Mouse (Mus musculus) midbrain, embryonic 14.5 days (tissue): ENCODE measurements at regions not wholly inside any gene's neighbourhood (a gene's known extent, or its start where the extent isn't known, plus 50 kb on each side); places are given as distances from the start of the nearest gene placed in this dataset.

Experiments
- ATAC-seq: fragments of 200-750 bp; cut with Nextera tagmentation; 2 replicates; pipeline ENCODE4 v1.8.0; 2017; ENCODE audit warnings: moderate number of reproducible peaks, moderate library complexity; ENCODE audit not compliant: low FRiP score, low TSS enrichment
- DNase-seq: peaks from one replicate; pipeline ENCODE4 v3.0.0-alpha.2; 2015
- H3K27ac ChIP-seq: fragments of 300-500 bp; sonication (generic); replicated peaks from 2 replicates; pipeline ENCODE4 v1.5.1; 2014; ENCODE audit warnings: mild to moderate bottlenecking, low read depth, low read length, moderate library complexity
- H3K27me3 ChIP-seq: fragments of 300-500 bp; sonication (generic); 2 replicates; pipeline ENCODE4 v1.6.1; 2014; ENCODE audit warnings: low read length, control low read depth, mixed read lengths; ENCODE audit not compliant: control insufficient read depth, insufficient read depth
- H3K36me3 ChIP-seq: fragments of 300-500 bp; sonication (generic); 2 replicates; pipeline ENCODE4 v1.6.1; 2014; ENCODE audit warnings: low read length, control low read depth; ENCODE audit not compliant: control insufficient read depth, insufficient read depth
- H3K4me1 ChIP-seq: fragments of 300-500 bp; sonication (generic); 2 replicates; pipeline ENCODE4 v1.6.1; 2014; ENCODE audit warnings: mild to moderate bottlenecking, antibody characterized with exemption, low read length, control low read depth; ENCODE audit not compliant: control insufficient read depth, insufficient read depth
- H3K4me2 ChIP-seq: fragments of 300-500 bp; sonication (generic); 2 replicates; pipeline ENCODE4 v1.6.1; 2014; ENCODE audit warnings: mild to moderate bottlenecking, low read length, moderate library complexity
- H3K4me3 ChIP-seq: fragments of 300-500 bp; sonication (generic); replicated peaks from 2 replicates; pipeline ENCODE4 v1.5.1; 2014; ENCODE audit warnings: low read depth, low read length
- H3K9ac ChIP-seq: fragments of 300-500 bp; sonication (generic); replicated peaks from 2 replicates; pipeline ENCODE4 v1.6.1; 2014; ENCODE audit warnings: mild to moderate bottlenecking, low read length, moderate library complexity
- H3K9me3 ChIP-seq: fragments of 300-500 bp; sonication (generic); 2 replicates; pipeline ENCODE4 v1.6.1; 2016; ENCODE audit warnings: low read length, control low read depth, mixed read lengths; ENCODE audit not compliant: control insufficient read depth
- WGBS: fragments of 180-500 bp; shearing (Covaris S2); extraction: QIAGEN DNeasy Blood & Tissue Kit; methylation state at CpG from one replicate; pipeline ENCODE4 v1.1.7; 2014; 5-methylcytosine and 5-hydroxymethylcytosine counted together

DNA sequence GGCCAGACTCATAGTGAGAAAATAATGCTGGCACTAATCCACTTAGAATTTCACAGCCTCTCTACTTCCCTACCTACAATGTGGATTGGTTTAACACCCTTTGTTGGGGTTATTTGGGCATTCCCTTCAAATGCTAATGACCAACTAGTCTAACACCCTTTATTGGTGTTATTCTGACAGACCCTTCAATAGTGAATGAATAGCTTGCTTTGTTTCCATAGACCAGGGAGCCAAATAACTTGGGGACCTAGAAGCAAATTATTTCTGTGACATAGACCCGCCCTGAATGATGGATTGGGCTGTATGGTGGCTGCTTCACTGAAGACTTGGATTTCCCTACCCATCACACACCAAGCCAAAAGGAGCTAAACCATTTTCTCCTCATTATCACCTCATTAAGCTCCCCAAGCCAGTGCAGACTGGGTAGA lies 449.3 kb upstream of the BC052040 start:
- WGBS, result 3% methylated on average over 1 of the region's 1 CpGs
- ATAC-seq (peak; percentile 67; the same call in 1 of the 2 replicates), DNase-seq (peak; percentile 36)
- no peak overlapping the region for H3K9ac ChIP-seq
- H3K9me3 ChIP-seq, result no peaks in the 10 kb centered on the region
- no peak overlapping the region for H3K27ac ChIP-seq
- H3K36me3 ChIP-seq, result no peaks in the 10 kb centered on the region
- no peaks in the 10 kb centered on the region for H3K27me3 ChIP-seq
- no peak overlapping the region for H3K4me2 ChIP-seq
- H3K4me3 ChIP-seq, result no peak overlapping the region
- H3K4me1 ChIP-seq, result no peaks in the 10 kb centered on the region

DNA sequence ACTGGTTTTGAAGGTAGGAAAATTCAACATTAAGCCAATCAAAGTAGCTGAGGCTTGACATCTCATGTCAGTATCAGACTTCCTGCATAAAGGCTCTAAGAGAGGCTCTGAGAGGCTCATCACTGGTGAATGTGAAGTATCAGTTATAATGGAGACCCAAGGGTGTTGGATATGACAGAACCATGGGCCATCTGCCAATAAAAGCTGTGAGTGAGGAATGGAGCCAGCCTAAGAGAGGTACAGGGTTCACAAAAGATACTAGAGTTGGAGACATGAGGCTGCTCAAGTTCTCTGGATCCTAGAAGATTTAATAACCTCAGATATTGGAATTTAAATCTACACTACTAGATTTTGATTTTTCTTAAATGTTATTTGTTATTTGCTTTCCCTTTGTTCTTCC lies 440.1 kb upstream of the BC052040 start:
- Histone ChIP-seq H3K4me1 (no peaks in the 10 kb centered on the region), H3K9ac (no peak overlapping the region), H3K36me3 (no peaks in the 10 kb centered on the region), H3K4me2 (no peak overlapping the region), H3K27me3 (no peaks in the 10 kb centered on the region), H3K9me3 (no peaks in the 10 kb centered on the region), H3K27ac (no peak overlapping the region), H3K4me3 (no peak overlapping the region)
- DNase-seq (no peak), ATAC-seq (no peak)

DNA sequence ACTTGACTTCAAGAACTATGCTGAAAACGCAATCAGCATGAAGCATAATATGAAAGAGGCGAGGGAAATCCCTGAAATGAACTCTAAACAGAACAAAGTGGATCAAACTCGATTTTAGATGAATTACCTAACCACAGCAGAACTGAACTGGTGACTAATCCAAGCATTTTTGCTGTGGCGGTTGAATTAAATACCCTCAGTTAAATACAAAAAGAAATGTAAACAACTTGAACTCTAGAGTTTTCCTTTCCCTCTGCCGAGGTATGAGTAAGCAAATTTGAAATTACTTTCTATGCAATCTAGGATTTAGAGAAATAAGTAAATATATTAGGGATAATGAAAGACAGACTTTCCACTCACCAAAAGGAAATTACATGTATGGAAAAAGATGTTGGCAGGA lies 409.4 kb upstream of the BC052040 start:
- no peak for ATAC-seq
- 70% methylated on average over 5 of the region's 5 CpGs for WGBS
- H3K4me1 ChIP-seq, result no peaks in the 10 kb centered on the region

DNA sequence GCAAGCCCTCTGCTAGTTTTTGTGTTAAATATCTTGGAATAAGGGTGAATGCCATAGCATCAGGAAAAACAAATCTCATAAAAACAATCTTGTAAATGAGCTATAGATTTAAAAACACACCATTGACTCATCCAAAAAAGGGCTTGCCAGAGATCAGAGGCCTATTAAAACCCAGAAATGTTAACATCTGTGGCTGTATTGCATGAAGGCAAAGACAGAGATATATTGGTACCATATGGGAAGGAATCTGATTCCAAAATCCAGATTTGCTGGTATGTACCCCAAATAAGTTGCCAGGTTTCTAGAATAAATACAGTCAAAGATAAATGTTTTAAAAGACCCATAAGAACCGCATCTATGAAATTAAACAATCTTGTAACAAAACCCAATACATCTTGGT lies 404.4 kb upstream of the BC052040 start:
- Histone ChIP-seq H3K27ac (no peak overlapping the region), H3K36me3 (no peaks in the 10 kb centered on the region), H3K9ac (no peak overlapping the region), H3K4me1 (no peaks in the 10 kb centered on the region), H3K4me3 (no peak overlapping the region), H3K4me2 (no peak overlapping the region), H3K27me3 (no peaks in the 10 kb centered on the region), H3K9me3 (no peaks in the 10 kb centered on the region)
- WGBS, result 97% methylated on average over 1 of the region's 1 CpGs
- ATAC-seq (no peak), DNase-seq (no peak)

More for the DNA sequence above, 409.4 kb upstream of the BC052040 start:
- H3K27me3 ChIP-seq, result no peaks in the 10 kb centered on the region
- H3K4me2 ChIP-seq, result no peak overlapping the region
- H3K9me3 ChIP-seq, result no peaks in the 10 kb centered on the region
- H3K4me3 ChIP-seq, result no peak overlapping the region
- no peaks in the 10 kb centered on the region for H3K36me3 ChIP-seq
- no peak for DNase-seq
- H3K27ac ChIP-seq, result no peak overlapping the region
- H3K9ac ChIP-seq, result no peak overlapping the region

DNA sequence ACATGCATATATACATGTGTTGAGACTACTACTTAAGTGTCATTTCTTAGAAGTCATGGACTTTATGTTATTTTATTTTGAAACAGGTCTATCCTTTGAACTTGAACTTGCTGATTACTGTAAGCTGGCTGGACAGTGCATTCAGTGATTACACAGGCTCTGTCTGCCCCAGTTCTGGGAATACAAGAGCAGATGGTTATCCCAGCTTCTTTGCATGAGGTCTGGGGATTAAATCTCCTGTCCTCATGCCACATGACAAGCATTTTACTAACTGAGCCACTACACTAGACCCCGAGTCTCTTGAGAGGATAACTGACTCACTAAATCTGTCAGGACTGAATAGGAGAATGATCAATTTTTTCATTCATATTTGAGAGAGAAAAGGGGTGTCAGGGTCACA lies 403.6 kb upstream of the BC052040 start:
- H3K9me3 ChIP-seq, result no peaks in the 10 kb centered on the region
- peak; percentile 17 for DNase-seq
- WGBS, result 42% methylated on average over 1 of the region's 1 CpGs
- H3K4me1 ChIP-seq, result no peaks in the 10 kb centered on the region
- H3K4me2 ChIP-seq, result no peak overlapping the region
- no peak overlapping the region for H3K4me3 ChIP-seq
- no peak overlapping the region for H3K27ac ChIP-seq
- H3K9ac ChIP-seq, result no peak overlapping the region
- H3K27me3 ChIP-seq, result no peaks in the 10 kb centered on the region
- H3K36me3 ChIP-seq, result no peaks in the 10 kb centered on the region
- ATAC-seq, result no peak

DNA sequence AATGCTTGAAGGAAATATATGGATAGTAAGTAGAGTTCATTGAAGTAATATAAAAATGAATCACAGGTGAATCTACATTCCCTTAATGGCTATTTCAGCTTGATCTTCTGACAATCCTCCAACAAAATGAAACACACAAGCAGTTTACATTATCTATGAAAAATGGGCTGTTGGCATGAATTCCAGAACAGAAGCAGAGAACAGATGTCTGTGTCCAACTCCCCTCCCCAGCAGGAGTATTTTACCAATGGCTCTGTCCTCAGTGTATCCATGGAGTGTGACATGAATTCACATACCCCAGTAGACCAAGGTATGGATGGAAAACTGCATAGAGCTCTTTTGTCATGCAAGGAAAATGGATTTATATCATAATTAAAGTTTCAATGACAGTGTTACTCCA lies 370.3 kb upstream of the BC052040 start:
- Histone ChIP-seq H3K4me2 (no peak overlapping the region), H3K4me1 (no peaks in the 10 kb centered on the region), H3K27ac (no peak overlapping the region), H3K9ac (no peak overlapping the region), H3K9me3 (no peaks in the 10 kb centered on the region), H3K36me3 (no peaks in the 10 kb centered on the region), H3K4me3 (no peak overlapping the region), H3K27me3 (no peaks in the 10 kb centered on the region)
- no peak for DNase-seq
- ATAC-seq, result no peak

DNA sequence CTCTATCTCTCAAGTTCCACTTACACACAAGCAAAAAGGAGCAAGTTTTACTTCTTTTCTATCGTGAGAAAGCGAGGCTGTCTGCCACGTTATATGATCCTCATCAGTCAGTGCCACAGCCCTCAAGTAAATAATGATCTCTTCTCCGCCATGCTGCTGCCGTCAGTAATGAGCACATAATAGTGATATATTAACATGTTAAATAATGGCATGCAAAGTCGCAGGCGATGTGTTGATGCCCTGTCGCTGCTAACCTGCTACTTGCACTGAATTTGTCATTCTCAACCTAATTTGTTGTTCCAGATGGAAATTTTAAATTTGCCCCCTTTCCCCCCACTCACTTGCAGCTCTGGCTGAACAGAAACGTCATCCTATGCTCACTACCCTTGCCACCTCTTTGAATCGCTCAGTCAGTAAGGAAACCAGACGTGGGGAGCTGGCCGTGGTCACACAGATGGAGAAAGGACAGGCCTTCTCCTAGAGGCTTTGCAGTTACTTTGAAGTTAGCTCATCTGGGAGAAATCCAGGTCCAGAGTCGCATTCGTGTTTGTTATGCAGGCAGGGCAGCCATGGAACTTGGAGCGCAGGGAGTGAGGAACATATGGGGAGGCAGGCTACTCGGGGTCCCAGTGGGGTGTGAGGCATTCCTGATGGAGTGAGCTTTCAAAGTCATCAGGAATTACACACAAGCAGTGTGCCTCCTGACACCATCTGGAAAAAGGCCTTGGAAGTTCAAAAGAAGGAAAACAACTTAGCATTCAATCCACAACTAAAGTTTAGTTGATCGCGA lies 368.1 kb upstream of the BC052040 start:
- peak; percentile 38 for DNase-seq
- no peak for ATAC-seq
- 52% methylated on average over 18 of the region's 18 CpGs for WGBS
- no peak overlapping the region for H3K9ac ChIP-seq
- no peaks in the 10 kb centered on the region for H3K4me1 ChIP-seq
- H3K4me2 ChIP-seq, result no peak overlapping the region
- H3K9me3 ChIP-seq, result no peaks in the 10 kb centered on the region
- no peaks in the 10 kb centered on the region for H3K36me3 ChIP-seq
- H3K27me3 ChIP-seq, result no peaks in the 10 kb centered on the region
- no peak overlapping the region for H3K27ac ChIP-seq
- no peak overlapping the region for H3K4me3 ChIP-seq

DNA sequence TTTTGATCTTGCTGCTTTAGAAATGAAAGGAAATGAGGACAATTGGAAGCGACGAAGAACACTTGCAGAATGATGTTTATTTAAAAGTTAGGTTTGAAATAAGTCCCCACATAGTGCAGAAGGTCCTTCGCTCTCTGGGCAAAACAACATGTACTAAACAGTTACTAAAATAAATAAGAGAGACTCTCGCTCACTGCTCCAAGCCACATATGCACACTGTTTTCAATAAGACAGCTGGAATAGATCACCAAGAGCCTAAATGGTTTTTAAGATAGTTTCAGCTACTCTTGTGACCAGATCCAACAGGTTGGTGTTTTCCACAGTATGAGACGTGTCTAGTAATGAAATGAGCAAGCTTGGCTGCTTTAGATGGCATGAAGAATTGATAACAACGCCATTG lies 367.2 kb upstream of the BC052040 start:
- H3K4me2 ChIP-seq, result no peak overlapping the region
- no peaks in the 10 kb centered on the region for H3K4me1 ChIP-seq
- H3K27me3 ChIP-seq, result no peaks in the 10 kb centered on the region
- DNase-seq (no peak), ATAC-seq (no peak)
- no peak overlapping the region for H3K9ac ChIP-seq
- no peak overlapping the region for H3K4me3 ChIP-seq
- no peaks in the 10 kb centered on the region for H3K9me3 ChIP-seq
- 79% methylated on average over 6 of the region's 6 CpGs for WGBS
- H3K36me3 ChIP-seq, result no peaks in the 10 kb centered on the region
- H3K27ac ChIP-seq, result no peak overlapping the region

DNA sequence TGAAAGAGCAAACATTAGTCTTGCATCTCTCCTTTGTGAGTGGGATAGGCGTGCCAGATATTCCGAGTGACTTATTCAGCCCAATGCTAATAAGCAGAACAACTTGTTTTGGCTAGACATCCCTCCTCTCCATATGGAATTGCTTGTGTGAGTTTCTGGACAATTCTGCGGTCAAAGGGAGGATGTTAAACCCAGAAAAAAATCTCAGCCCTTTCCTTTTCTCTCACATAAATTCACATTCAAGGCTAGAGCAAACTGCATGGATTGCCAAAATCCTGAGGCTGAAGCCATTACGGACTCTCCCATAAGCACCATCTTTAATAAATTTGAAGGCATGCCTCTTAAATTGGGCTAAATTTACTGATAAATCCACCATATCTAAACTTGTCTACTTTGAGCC lies 351.5 kb upstream of the BC052040 start:
- no peaks in the 10 kb centered on the region for H3K36me3 ChIP-seq
- H3K4me3 ChIP-seq, result no peak overlapping the region
- 74% methylated on average over 4 of the region's 4 CpGs for WGBS
- no peak overlapping the region for H3K4me2 ChIP-seq
- H3K9ac ChIP-seq, result no peak overlapping the region
- ATAC-seq (no peak), DNase-seq (no peak)
- H3K4me1 ChIP-seq, result no peaks in the 10 kb centered on the region
- no peaks in the 10 kb centered on the region for H3K27me3 ChIP-seq
- H3K27ac ChIP-seq, result no peak overlapping the region
- H3K9me3 ChIP-seq, result no peaks in the 10 kb centered on the region
